Comparison of ENCODE assay signal across 17 mouse cellular contexts in genomic region chr11:70681170-70681569, GRCm38 (mm10). TPM values are rescaled to one million over a fixed set of nuclear protein-coding genes. Genes with fewer than 3 reads are reported as not detected.
DNase-seq lines count a peak whose midpoint lies in the region; ATAC-seq lines count a peak whose summit lies in the region.
"Had no signal": no experiment of that assay in that cellular context is flagged by ENCODE, and none has a peak within 500 bp of the region (broad histone marks: within the 10 kb centered on the region; RNA-seq: fewer than 3 reads in every experiment).

No protein-coding gene starts in this region.

- no peak overlapping the region for H3K4me2 ChIP-seq in hindbrain, embryonic 12.5 days (replicated peaks)
- H3K4me2 ChIP-seq in hindbrain, embryonic 16.5 days (ENCODE audit: low read length): no peak overlapping the region
- H3K4me2 ChIP-seq in neural tube, embryonic 14.5 days (ENCODE audit: low read depth, low read length): no peak overlapping the region
- H3K4me2 ChIP-seq in forebrain, embryonic 15.5 days (replicated peaks): no peak overlapping the region
- H3K4me2 ChIP-seq: hindbrain, embryonic 15.5 days; neural tube, embryonic 13.5 days had no signal

- H3K4me3 ChIP-seq in hindbrain, embryonic 12.5 days: no peak overlapping the region
- no peak overlapping the region for H3K4me3 ChIP-seq in hindbrain, embryonic 16.5 days (ENCODE audit: low read length)
- H3K4me3 ChIP-seq in neural tube, embryonic 14.5 days (ENCODE audit: low read depth, low read length): no peak overlapping the region
- H3K4me3 ChIP-seq in forebrain, embryonic 15.5 days: no peak overlapping the region
- H3K4me3 ChIP-seq: heart, adult 2 months; hindbrain, embryonic 15.5 days; left cerebral cortex, adult 2 months; neural tube, embryonic 13.5 days had no signal

- no peaks in the 10 kb centered on the region for H3K27me3 ChIP-seq in hindbrain, embryonic 12.5 days
- no peaks in the 10 kb centered on the region for H3K27me3 ChIP-seq in hindbrain, embryonic 16.5 days (replicated peaks; ENCODE audit: control insufficient read depth, insufficient read depth, low read length)
- H3K27me3 ChIP-seq in neural tube, embryonic 14.5 days (ENCODE audit: control insufficient read depth, insufficient read depth, low read length): no peaks in the 10 kb centered on the region
- no peaks in the 10 kb centered on the region for H3K27me3 ChIP-seq in forebrain, embryonic 15.5 days
- H3K27me3 ChIP-seq: hindbrain, embryonic 15.5 days; neural tube, embryonic 13.5 days had no signal

- H3K27ac ChIP-seq in hindbrain, embryonic 12.5 days: peak overlapping the region; percentile 31; the same call in 1 of the 2 replicates
- no peak overlapping the region for H3K27ac ChIP-seq in hindbrain, embryonic 16.5 days (ENCODE audit: low read depth, low read length)
- no peak overlapping the region for H3K27ac ChIP-seq in neural tube, embryonic 14.5 days (ENCODE audit: low read depth, low read length)
- 0 out of 2 replicates have a peak overlapping the region, but pooled peaks have one; percentile 50 for H3K27ac ChIP-seq in forebrain, embryonic 15.5 days (replicated peaks)
- H3K27ac ChIP-seq: heart, adult 2 months; hindbrain, embryonic 15.5 days; left cerebral cortex, adult 2 months; neural tube, embryonic 13.5 days had no signal

- H3K9ac ChIP-seq in hindbrain, embryonic 12.5 days: no peak overlapping the region
- no peak overlapping the region; the same call in 1 of the 2 replicates for H3K9ac ChIP-seq in hindbrain, embryonic 16.5 days (ENCODE audit: low read depth, low read length)
- 0 out of 2 replicates have a peak overlapping the region, but pooled peaks have one; percentile 28 for H3K9ac ChIP-seq in neural tube, embryonic 14.5 days (replicated peaks; ENCODE audit: low read depth, low read length)
- H3K9ac ChIP-seq in forebrain, embryonic 15.5 days (replicated peaks): peak overlapping the region; percentile 32; the same call in 1 of the 2 replicates
- H3K9ac ChIP-seq: hindbrain, embryonic 15.5 days; liver, postnatal 0 days; neural tube, embryonic 13.5 days had no signal

- no peak for DNase-seq in neural tube, embryonic 10.5 days (ENCODE audit: extremely low spot score, low spot score)
- DNase-seq in cerebellum, postnatal 10 days: no peak
- no peak for DNase-seq in thymus, postnatal 4 days
- DNase-seq: adrenal gland, postnatal 25 days; cerebellum, adult 11 months; gastrocnemius, postnatal 10 days; heart, adult 2 months; kidney, adult 2 months had no signal

- peaks cover 48% of the 10 kb centered on the region for H3K36me3 ChIP-seq in hindbrain, embryonic 12.5 days
- peaks cover 42% of the 10 kb centered on the region for H3K36me3 ChIP-seq in hindbrain, embryonic 16.5 days (ENCODE audit: control insufficient read depth, insufficient read depth, low read length)
- peaks cover 43% of the 10 kb centered on the region for H3K36me3 ChIP-seq in neural tube, embryonic 14.5 days (ENCODE audit: control insufficient read depth, insufficient read depth, low read length)
- peaks cover 56% of the 10 kb centered on the region for H3K36me3 ChIP-seq in forebrain, embryonic 15.5 days

- no peak for ATAC-seq in hindbrain, embryonic 12.5 days (ENCODE audit: low FRiP score)
- no peak for ATAC-seq in hindbrain, embryonic 16.5 days
- ATAC-seq in neural tube, embryonic 14.5 days (ENCODE audit: low read depth): no peak
- ATAC-seq in forebrain, embryonic 15.5 days (replicated peaks): peak; percentile 14; the same call in 1 of the 2 replicates

- WGBS in hindbrain, embryonic 12.5 days: 70% methylated on average over 12 of the region's 12 CpGs
- WGBS in hindbrain, embryonic 16.5 days: 74% methylated on average over 12 of the region's 12 CpGs
- WGBS in neural tube, embryonic 14.5 days: 70% methylated on average over 12 of the region's 12 CpGs
- 66% methylated on average over 12 of the region's 12 CpGs for WGBS in forebrain, embryonic 15.5 days

- no peaks in the 10 kb centered on the region for H3K9me3 ChIP-seq in hindbrain, embryonic 12.5 days (replicated peaks)
- H3K9me3 ChIP-seq in hindbrain, embryonic 16.5 days (ENCODE audit: control insufficient read depth, low read length): no peaks in the 10 kb centered on the region
- no peaks in the 10 kb centered on the region for H3K9me3 ChIP-seq in neural tube, embryonic 14.5 days (ENCODE audit: control insufficient read depth, low read length)
- no peaks in the 10 kb centered on the region for H3K9me3 ChIP-seq in forebrain, embryonic 15.5 days
- H3K9me3 ChIP-seq: G1E; hindbrain, embryonic 15.5 days; neural tube, embryonic 13.5 days had no signal

- H3K4me1 ChIP-seq in hindbrain, embryonic 12.5 days: peaks cover 18% of the 10 kb centered on the region
- peaks cover 8% of the 10 kb centered on the region for H3K4me1 ChIP-seq in hindbrain, embryonic 16.5 days (ENCODE audit: control insufficient read depth, insufficient read depth, low read depth, low read length)
- peaks cover 5% of the 10 kb centered on the region for H3K4me1 ChIP-seq in neural tube, embryonic 14.5 days (ENCODE audit: control insufficient read depth, insufficient read depth, low read length)
- H3K4me1 ChIP-seq in forebrain, embryonic 15.5 days: peaks cover 17% of the 10 kb centered on the region

RNA-seq across cellular contexts. Expression of gene Camta2, which starts 6.7 kb away (rescaled TPM):
- polyA plus RNA-seq in hindbrain, embryonic 12.5 days (2016; fragmentation: Nextera tagmentation; extraction: Ambion mirVana): 15.2 and 15.7 TPM in 2 replicates
- polyA plus RNA-seq in hindbrain, embryonic 16.5 days (2015; fragmentation: Nextera tagmentation; extraction: Ambion mirVana): 26.3 and 31.5 TPM in 2 replicates
- 24.9 and 29.0 TPM in 2 replicates for polyA plus RNA-seq in neural tube, embryonic 14.5 days (2014; fragmentation: Nextera tagmentation; extraction: Ambion mirVana)
- 17.0 and 17.6 TPM in 2 replicates for polyA plus RNA-seq in forebrain, embryonic 15.5 days (2015; fragmentation: Nextera tagmentation; extraction: Ambion mirVana)

RNA-seq across cellular contexts. Expression of gene Spag7, which starts 12.0 kb away (rescaled TPM):
- polyA plus RNA-seq in hindbrain, embryonic 12.5 days (2016; fragmentation: Nextera tagmentation; extraction: Ambion mirVana): 143 and 144 TPM in 2 replicates
- 151 and 161 TPM in 2 replicates for polyA plus RNA-seq in hindbrain, embryonic 16.5 days (2015; fragmentation: Nextera tagmentation; extraction: Ambion mirVana)
- 136 and 151 TPM in 2 replicates for polyA plus RNA-seq in neural tube, embryonic 14.5 days (2014; fragmentation: Nextera tagmentation; extraction: Ambion mirVana)
- polyA plus RNA-seq in forebrain, embryonic 15.5 days (2015; fragmentation: Nextera tagmentation; extraction: Ambion mirVana): 148 and 153 TPM in 2 replicates

RNA-seq across cellular contexts. Expression of gene Inca1, which starts 18.8 kb away (rescaled TPM):
- polyA plus RNA-seq in hindbrain, embryonic 12.5 days (2016; fragmentation: Nextera tagmentation; extraction: Ambion mirVana): 0.99 and 1.4 TPM in 2 replicates
- 1.2 and 1.4 TPM in 2 replicates for polyA plus RNA-seq in hindbrain, embryonic 16.5 days (2015; fragmentation: Nextera tagmentation; extraction: Ambion mirVana)
- polyA plus RNA-seq in neural tube, embryonic 14.5 days (2014; fragmentation: Nextera tagmentation; extraction: Ambion mirVana): 1.4 and 1.5 TPM in 2 replicates
- 0.69 and 1.5 TPM in 2 replicates for polyA plus RNA-seq in forebrain, embryonic 15.5 days (2015; fragmentation: Nextera tagmentation; extraction: Ambion mirVana)

RNA-seq across cellular contexts. Expression of gene Kif1c, which starts 19.2 kb away (rescaled TPM):
- 2.3 and 3.0 TPM in 2 replicates for polyA plus RNA-seq in hindbrain, embryonic 12.5 days (2016; fragmentation: Nextera tagmentation; extraction: Ambion mirVana)
- 1.3 and 1.6 TPM in 2 replicates for polyA plus RNA-seq in hindbrain, embryonic 16.5 days (2015; fragmentation: Nextera tagmentation; extraction: Ambion mirVana)
- 3.1 and 3.2 TPM in 2 replicates for polyA plus RNA-seq in neural tube, embryonic 14.5 days (2014; fragmentation: Nextera tagmentation; extraction: Ambion mirVana)
- 1.4 and 1.5 TPM in 2 replicates for polyA plus RNA-seq in forebrain, embryonic 15.5 days (2015; fragmentation: Nextera tagmentation; extraction: Ambion mirVana)

RNA-seq across cellular contexts. Expression of gene Eno3, which starts 24.2 kb away (rescaled TPM):
- polyA plus RNA-seq in hindbrain, embryonic 12.5 days (2016; fragmentation: Nextera tagmentation; extraction: Ambion mirVana): 14.9 and 18.5 TPM in 2 replicates
- polyA plus RNA-seq in hindbrain, embryonic 16.5 days (2015; fragmentation: Nextera tagmentation; extraction: Ambion mirVana): 6.0 and 16.3 TPM in 2 replicates
- polyA plus RNA-seq in neural tube, embryonic 14.5 days (2014; fragmentation: Nextera tagmentation; extraction: Ambion mirVana): 8.3 and 10.1 TPM in 2 replicates
- polyA plus RNA-seq in forebrain, embryonic 15.5 days (2015; fragmentation: Nextera tagmentation; extraction: Ambion mirVana): 6.3 and 8.4 TPM in 2 replicates

Comparison
In these comparisons a context has a peak if more than half of its experiments do, and no peak if none do; other contexts are left out.
1. H3K27ac ChIP-seq: peak in hindbrain, embryonic 12.5 days (single experiment) and forebrain, embryonic 15.5 days (single experiment); none in hindbrain, embryonic 16.5 days (single experiment) and neural tube, embryonic 14.5 days (single experiment).
2. H3K9ac ChIP-seq: peak in neural tube, embryonic 14.5 days (single experiment) and forebrain, embryonic 15.5 days (single experiment); none in hindbrain, embryonic 12.5 days (single experiment) and hindbrain, embryonic 16.5 days (single experiment).